Mouse (Mus musculus) kidney, postnatal 0 days (tissue): Measurements from ENCODE around the gene Pkd1l3. TPM values are rescaled to one million over a fixed set of nuclear protein-coding genes. Genes with fewer than 3 reads are reported as not detected.

Experiments used
- ATAC-seq: fragments of 200-750 bp; cut with Nextera tagmentation; replicated peaks from 2 replicates; pipeline ENCODE4 v1.8.0; 2017; ENCODE audit warnings: low read depth, moderate number of reproducible peaks, moderate TSS enrichment, moderate library complexity; ENCODE audit not compliant: low FRiP score
- DNase-seq: peaks from one replicate; pipeline ENCODE4 v3.0.0-alpha.2; 2016; ENCODE audit warnings: low spot score
- H3K27ac ChIP-seq: fragments of 300-500 bp; sonication (generic); 2 replicates; pipeline ENCODE4 v1.5.1; 2014; ENCODE audit warnings: mild to moderate bottlenecking
- H3K27me3 ChIP-seq: fragments of 300-500 bp; sonication (generic); 2 replicates; pipeline ENCODE4 v1.6.1; 2014; ENCODE audit warnings: low read length, mixed read lengths; ENCODE audit not compliant: insufficient read depth
- H3K36me3 ChIP-seq: fragments of 300-500 bp; sonication (generic); 2 replicates; pipeline ENCODE4 v1.6.1; 2014; ENCODE audit warnings: low read length, mixed read lengths; ENCODE audit not compliant: insufficient read depth
- H3K4me1 ChIP-seq: fragments of 300-500 bp; sonication (generic); replicated peaks from 2 replicates; pipeline ENCODE4 v1.6.1; 2014; ENCODE audit warnings: antibody characterized with exemption, low read length, mixed read lengths; ENCODE audit not compliant: insufficient read depth
- H3K4me2 ChIP-seq: fragments of 300-500 bp; sonication (generic); 2 replicates; pipeline ENCODE4 v1.6.1; 2014; ENCODE audit warnings: mild to moderate bottlenecking, low read length, moderate library complexity, mixed read lengths
- H3K4me3 ChIP-seq: fragments of 300-500 bp; sonication (generic); replicated peaks from 2 replicates; pipeline ENCODE4 v1.5.1; 2014; ENCODE audit warnings: low read depth, low read length
- H3K9ac ChIP-seq: fragments of 300-500 bp; sonication (generic); 2 replicates; pipeline ENCODE4 v1.6.1; 2014; ENCODE audit warnings: low read depth, low read length
- H3K9me3 ChIP-seq: fragments of 300-500 bp; sonication (generic); replicated peaks from 2 replicates; pipeline ENCODE4 v1.6.1; 2016; ENCODE audit warnings: low read length, inconsistent platforms, mixed read lengths
- CTCF ChIP-seq: IDR thresholded peaks from 2 replicates; pipeline ENCODE4 v1.5.1; 2016; ENCODE audit warnings: antibody characterized with exemption, low read depth, mild to moderate bottlenecking, moderate library complexity
- WGBS: fragments of 180-500 bp; shearing (Covaris S2); extraction: QIAGEN DNeasy Blood & Tissue Kit; methylation state at CpG from one replicate; pipeline ENCODE4 v1.1.7; 2014; 5-methylcytosine and 5-hydroxymethylcytosine counted together
- polyA plus RNA-seq: library from polyadenylated mRNA; unstranded; fragments of >200 nt; fragmentation: Nextera tagmentation; extraction: Ambion mirVana; gene quantifications from 2 replicates; pipeline ENCODE4 v1.2.1, GENCODE M21; 2015

Pkd1l3 gene
- polyA plus RNA-seq, 1 experiment from 2014 or later = not detected

DNA sequence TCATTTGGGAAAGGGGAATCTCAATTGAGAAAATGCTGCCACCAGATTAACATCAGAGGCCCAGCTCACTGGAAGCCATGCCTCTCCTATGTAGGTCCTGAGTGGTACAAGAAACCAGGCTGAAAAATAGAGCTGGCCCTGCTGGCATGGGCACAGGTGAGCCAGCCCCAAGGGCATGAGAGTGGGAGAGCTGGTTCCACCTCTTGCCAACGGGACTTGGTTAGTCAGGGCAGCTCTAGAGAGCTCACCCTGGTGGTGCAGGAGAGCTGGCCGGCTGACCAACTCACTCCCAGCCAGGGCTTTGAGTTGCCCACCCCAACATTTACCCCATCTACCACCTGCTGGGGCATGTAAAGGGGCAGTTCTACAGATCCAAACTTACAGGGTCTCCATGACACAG is 59.3 kb downstream of the Pkd1l3 start:
- no peak overlapping the region for H3K27ac ChIP-seq

DNA sequence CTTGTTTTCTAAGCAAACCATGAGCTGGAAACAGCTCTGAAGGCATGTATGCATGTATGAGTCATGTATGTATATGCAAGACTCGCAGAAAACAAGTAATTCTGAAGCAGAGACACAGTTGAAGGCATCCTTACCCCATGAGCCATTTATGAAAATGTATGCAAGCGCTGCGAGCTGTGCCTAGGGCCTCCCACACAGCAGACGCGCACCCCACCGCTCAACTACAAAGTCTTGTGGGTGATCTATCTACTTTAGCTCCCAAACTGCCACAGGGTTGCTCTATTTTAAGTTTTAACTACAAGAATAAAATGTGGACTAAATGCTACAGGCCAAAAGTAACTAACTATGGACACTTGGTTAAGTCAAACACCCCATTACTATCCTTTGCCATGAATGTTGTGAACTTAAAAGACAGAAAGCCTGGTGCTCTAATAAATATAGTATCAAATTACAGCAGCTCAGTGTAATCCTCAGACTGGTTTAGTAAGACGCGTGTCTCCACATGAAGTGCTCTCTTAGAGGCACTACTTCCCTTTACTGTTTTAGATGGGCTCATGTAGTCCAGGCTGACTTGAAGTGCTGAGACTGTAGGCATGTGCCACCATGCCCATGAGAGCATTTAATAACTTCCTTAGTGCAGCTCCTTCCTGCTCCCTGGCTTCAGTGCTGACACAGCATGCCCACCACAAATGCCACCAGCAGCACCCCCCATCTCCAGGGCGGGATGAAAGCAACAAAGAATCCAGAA is 61.8 kb downstream of the Pkd1l3 start:
- H3K27ac ChIP-seq = no peak overlapping the region
- no peak for TF ChIP-seq CTCF
- H3K9me3 ChIP-seq = no peaks in the 10 kb centered on the region
- peaks cover 65% of the 10 kb centered on the region for H3K36me3 ChIP-seq
- no peaks in the 10 kb centered on the region for H3K4me1 ChIP-seq
- 90% methylated on average over 9 of the region's 9 CpGs for WGBS
- DNase-seq = no peak
- no peak for ATAC-seq
- no peak overlapping the region for H3K9ac ChIP-seq
- no peak overlapping the region for H3K4me3 ChIP-seq
- H3K4me2 ChIP-seq = no peak overlapping the region
- no peaks in the 10 kb centered on the region for H3K27me3 ChIP-seq

More for the DNA sequence above, 59.3 kb downstream of the Pkd1l3 start:
- WGBS = 85% methylated on average over 2 of the region's 2 CpGs
- Histone ChIP-seq H3K27me3 (no peaks in the 10 kb centered on the region), H3K4me3 (no peak overlapping the region), H3K9ac (no peak overlapping the region), H3K9me3 (no peaks in the 10 kb centered on the region), H3K4me2 (no peak overlapping the region), H3K4me1 (no peaks in the 10 kb centered on the region), H3K36me3 (peaks cover 69% of the 10 kb centered on the region)
- no peak for TF ChIP-seq CTCF
- no peak for ATAC-seq
- DNase-seq = no peak

GRCm38 (mm10) chr8:109681535-109681934 is 67.2 kb downstream of the Pkd1l3 start:
- no peaks in the 10 kb centered on the region for H3K4me1 ChIP-seq
- no peak overlapping the region for H3K4me2 ChIP-seq
- ATAC-seq (no peak), DNase-seq (peak; percentile 8)
- H3K27me3 ChIP-seq = no peaks in the 10 kb centered on the region
- H3K9me3 ChIP-seq = no peaks in the 10 kb centered on the region
- no peak overlapping the region for H3K27ac ChIP-seq
- no peak for TF ChIP-seq CTCF
- no peak overlapping the region for H3K9ac ChIP-seq
- no peak overlapping the region for H3K4me3 ChIP-seq
- WGBS = 64% methylated on average over 3 of the region's 3 CpGs
- H3K36me3 ChIP-seq = peaks cover 41% of the 10 kb centered on the region

DNA sequence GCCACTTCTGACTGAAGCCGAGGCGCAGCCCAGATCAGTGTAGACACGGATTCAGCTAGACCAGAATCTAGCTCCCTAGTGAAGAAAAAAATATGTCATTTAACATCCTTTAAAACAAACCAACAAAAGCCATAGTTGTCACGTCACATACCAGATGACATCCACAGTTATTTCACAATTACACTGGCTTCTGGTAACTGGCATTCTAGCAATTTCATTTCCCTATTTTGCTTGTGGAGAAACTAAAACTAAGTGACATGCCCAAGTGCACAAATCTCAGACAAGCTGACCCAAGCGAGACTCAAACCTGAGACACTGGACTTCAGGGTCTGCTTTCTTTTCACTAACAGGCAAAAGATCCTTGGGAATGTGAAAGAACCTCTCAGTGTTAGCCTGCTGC is 67.8 kb downstream of the Pkd1l3 start:
- WGBS = 93% methylated on average over 5 of the region's 5 CpGs
- Histone ChIP-seq H3K4me2 (no peak overlapping the region), H3K9me3 (no peaks in the 10 kb centered on the region), H3K27ac (0 out of 2 replicates have a peak overlapping the region, but pooled peaks have one; percentile 19), H3K9ac (no peak overlapping the region), H3K36me3 (peaks cover 35% of the 10 kb centered on the region), H3K4me3 (no peak overlapping the region), H3K27me3 (no peaks in the 10 kb centered on the region), H3K4me1 (no peaks in the 10 kb centered on the region)
- TF ChIP-seq CTCF = no peak
- ATAC-seq (no peak), DNase-seq (no peak)

- DNase-seq (no peak), ATAC-seq (no peak)
- no peak overlapping the region for H3K4me2 ChIP-seq
- H3K36me3 ChIP-seq = no peaks in the 10 kb centered on the region; the same call in 1 of the 2 replicates
- H3K4me1 ChIP-seq = peaks cover 15% of the 10 kb centered on the region
- H3K4me3 ChIP-seq = no peak overlapping the region
- H3K27ac ChIP-seq = no peak overlapping the region
- no peaks in the 10 kb centered on the region for H3K9me3 ChIP-seq
- H3K9ac ChIP-seq = no peak overlapping the region
- 89% methylated on average over 5 of the region's 5 CpGs for WGBS
- no peaks in the 10 kb centered on the region for H3K27me3 ChIP-seq
- no peak for TF ChIP-seq CTCF
These were observed 72.9 kb downstream of the Pkd1l3 start for GRCm38 (mm10) chr8:109687248-109687647.

- peak overlapping the region; percentile 91; the same call in 1 of the 2 replicates for H3K9ac ChIP-seq
- H3K4me2 ChIP-seq = peak overlapping the region; percentile 57
- H3K36me3 ChIP-seq = no peaks in the 10 kb centered on the region
- ATAC-seq (no peak), DNase-seq (peak; percentile 42)
- TF ChIP-seq CTCF = peak; percentile 37
- peaks cover 18% of the 10 kb centered on the region for H3K4me1 ChIP-seq
- WGBS = 54% methylated on average over 5 of the region's 5 CpGs
- H3K4me3 ChIP-seq = peak overlapping the region; percentile 94
- no peaks in the 10 kb centered on the region for H3K9me3 ChIP-seq
- no peak overlapping the region for H3K27ac ChIP-seq
- H3K27me3 ChIP-seq = no peaks in the 10 kb centered on the region
These were observed 77.5 kb downstream of the Pkd1l3 start for GRCm38 (mm10) chr8:109691769-109692168.
